ENCODE assay signal across 28 mouse cellular contexts in the genomic region with DNA sequence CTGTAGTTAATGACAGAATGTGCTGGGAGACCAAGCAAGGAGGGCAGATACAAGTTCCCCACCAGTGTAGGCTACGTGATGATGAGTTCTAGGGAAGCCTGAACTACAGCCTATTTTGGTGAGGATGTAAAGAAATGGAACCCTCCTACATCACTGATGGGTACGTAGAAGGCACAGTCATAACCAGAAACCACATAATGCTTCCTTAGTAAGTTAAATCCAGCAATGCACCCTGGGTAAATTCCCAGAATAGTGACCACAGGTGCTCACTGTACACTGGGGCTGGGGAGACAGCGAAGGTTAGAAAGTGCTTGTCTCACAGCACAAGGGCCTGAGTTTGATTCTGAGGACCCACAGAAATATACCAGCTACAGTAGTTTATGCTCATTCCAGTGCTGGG. TPM values are rescaled to one million over a fixed set of nuclear protein-coding genes. Genes with fewer than 3 reads are reported as not detected.
DNase-seq lines count a peak whose midpoint lies in the region; TF ChIP-seq lines count a peak whose summit lies in the region.
"Had no signal": no experiment of that assay in that cellular context is flagged by ENCODE, and none has a peak within 500 bp of the region (broad histone marks: within the 10 kb centered on the region; RNA-seq: fewer than 3 reads in every experiment).

No protein-coding gene starts in this region.

- H3K27ac ChIP-seq in CH12.LX (ENCODE audit: insufficient read depth, low read depth) = no peak overlapping the region
- H3K27ac ChIP-seq: embryonic facial prominence, embryonic 10.5 days; embryonic facial prominence, embryonic 12.5 days; forebrain, embryonic 13.5 days; forebrain, embryonic 15.5 days had no signal

- 0 out of 2 replicates have a peak overlapping the region, but pooled peaks have one; percentile 11 for H3K4me2 ChIP-seq in CH12.LX (ENCODE audit: insufficient read depth, low read depth, poor library complexity, severe bottlenecking)
- H3K4me2 ChIP-seq: embryonic facial prominence, embryonic 12.5 days; forebrain, embryonic 13.5 days; forebrain, embryonic 15.5 days had no signal

- peak; percentile 55; the same call in 1 of the 2 replicates for TF ChIP-seq EP300 in CH12.LX (IDR thresholded peaks at IDR 0.05; ENCODE audit: low read length)

- dilution Hi-C loops in CH12.LX (cut with MboI; ENCODE audit: extremely low pct_ligation_motif_present, extremely low pct_unique_long_range_greater_than_20kb, low sequenced_read_pairs) = no loop called here

- H3K9me3 ChIP-seq in CH12.LX (replicated peaks; ENCODE audit: low read length) = no peaks in the 10 kb centered on the region
- H3K9me3 ChIP-seq: embryonic facial prominence, embryonic 10.5 days; embryonic facial prominence, embryonic 12.5 days; forebrain, embryonic 13.5 days; forebrain, embryonic 15.5 days had no signal

- peaks cover 6 to 33% of the 10 kb centered on the region in 2 experiments; a peak in 2 of 4 replicates for H3K4me1 ChIP-seq in CH12.LX (ENCODE audit: control insufficient read depth in 1 of 2, insufficient read depth in 2 of 2)
- H3K4me1 ChIP-seq: forebrain, embryonic 15.5 days had no signal

- no peak overlapping the region for H3K4me3 ChIP-seq in CH12.LX (replicated peaks in 1 of 3; ENCODE audit: low read depth in 2 of 3, low read length in 2 of 3, poor library complexity in 1 of 3)
- H3K4me3 ChIP-seq: embryonic facial prominence, embryonic 10.5 days; embryonic facial prominence, embryonic 12.5 days; forebrain, embryonic 13.5 days; forebrain, embryonic 15.5 days had no signal

- DNase-seq in heart, adult 11 months = peak; percentile 49
- no peak for DNase-seq in heart, adult 18-20 months
- peak; percentile 35 for DNase-seq in CH12.LX (ENCODE audit: extremely low read depth)
- peak; percentile 42 for DNase-seq in induced T-regulatory cell, adult 2 months (ENCODE audit: low read depth)
- no peak for DNase-seq in cerebellum, adult 9-11 months
- DNase-seq in embryo, embryonic 9.5 days (ENCODE audit: extremely low spot score) = no peak
- DNase-seq: adrenal gland, adult 8-10 months; adrenal gland, postnatal 14 days; adrenal gland, postnatal 36 days; cerebellum, adult 11-12 months; cerebellum, adult 2 months; cerebellum, adult 9-10 months; cerebellum, postnatal 14 days; cerebellum, postnatal 36 days; embryo, embryonic 11 days; forebrain, postnatal 0 days had no signal

- in situ Hi-C loops in CH12.LX (cut with MboI; ENCODE audit: low pct_ligation_motif_present, low pct_unique_long_range_greater_than_20kb, low sequenced_read_pairs) = no loop called here

- no peaks in the 10 kb centered on the region for H3K79me2 ChIP-seq in CH12.LX (replicated peaks; ENCODE audit: control insufficient read depth, extremely low read depth, insufficient read depth, poor library complexity, severe bottlenecking)

- TF ChIP-seq POLR2A in CH12.LX (IDR thresholded peaks at IDR 0.05; ENCODE audit: low read depth, low read length) = no peak

- no peaks in the 10 kb centered on the region for H3K36me3 ChIP-seq in CH12.LX (replicated peaks in 1 of 2; ENCODE audit: control insufficient read depth in 1 of 2, insufficient read depth in 1 of 2, low read length in 1 of 2)
- H3K36me3 ChIP-seq: embryonic facial prominence, embryonic 10.5 days; embryonic facial prominence, embryonic 12.5 days; forebrain, embryonic 15.5 days had no signal

- no peaks in the 10 kb centered on the region for H3K27me3 ChIP-seq in CH12.LX (replicated peaks)
- H3K27me3 ChIP-seq: embryonic facial prominence, embryonic 12.5 days; forebrain, embryonic 13.5 days; forebrain, embryonic 15.5 days had no signal

- TF ChIP-seq CTCF in CH12.LX (conservative IDR thresholded peaks at IDR 0.05 in 1 of 2, IDR thresholded peaks at IDR 0.05 in 1 of 2; ENCODE audit: low read depth in 2 of 2, low read length in 2 of 2) = no peak

- no peak overlapping the region for H3K9ac ChIP-seq in CH12.LX (ENCODE audit: insufficient read depth, low read depth)
- H3K9ac ChIP-seq: embryonic facial prominence, embryonic 12.5 days; forebrain, embryonic 13.5 days; forebrain, embryonic 15.5 days; forebrain, postnatal 0 days had no signal

- no peak for TF ChIP-seq RAD21 in CH12.LX (IDR thresholded peaks at IDR 0.05; ENCODE audit: low read depth, low read length)

TF ChIP-seq in CH12.LX, 34 proteins besides CTCF, POLR2A, EP300 and RAD21:
- TF ChIP-seq MAX (IDR thresholded peaks at IDR 0.05; ENCODE audit: low read length) = no peak
- no peak for TF ChIP-seq HCFC1 (IDR thresholded peaks at IDR 0.05; ENCODE audit: low read depth, low read length)
- TF ChIP-seq ELF1 (IDR thresholded peaks at IDR 0.05; ENCODE audit: low read depth, low read length) = no peak
- no peak for TF ChIP-seq NELFE (IDR thresholded peaks at IDR 0.05; ENCODE audit: low read depth, low read length)
- no peak for TF ChIP-seq TBP (conservative IDR thresholded peaks at IDR 0.05; ENCODE audit: low read depth, low read length)
- TF ChIP-seq MAZ (IDR thresholded peaks at IDR 0.05; ENCODE audit: low read depth, low read length) = no peak
- TF ChIP-seq ZMIZ1 (IDR thresholded peaks at IDR 0.05; ENCODE audit: low read depth, low read length) = no peak
- TF ChIP-seq MAFK (IDR thresholded peaks at IDR 0.05; ENCODE audit: insufficient replicate concordance, low read length) = no peak
- 0 out of 2 replicates have a peak, but pooled peaks have one; percentile 29 for TF ChIP-seq CHD2 (IDR thresholded peaks at IDR 0.05; ENCODE audit: low read length)
- TF ChIP-seq MYC (IDR thresholded peaks at IDR 0.05; ENCODE audit: low read depth, low read length) = no peak
- no peak for TF ChIP-seq CHD1 (IDR thresholded peaks at IDR 0.05; ENCODE audit: low read depth, low read length)
- TF ChIP-seq USF1 (IDR thresholded peaks at IDR 0.05; ENCODE audit: low read depth, low read length) = no peak
- no peak for TF ChIP-seq KAT2A (IDR thresholded peaks at IDR 0.05; ENCODE audit: insufficient replicate concordance, low read length)
- TF ChIP-seq ZC3H11A (IDR thresholded peaks at IDR 0.05; ENCODE audit: low read depth, low read length) = no peak
- peak; percentile 64; the same call in 1 of the 2 replicates for TF ChIP-seq JUND (conservative IDR thresholded peaks at IDR 0.05; ENCODE audit: low read depth, low read length)
- TF ChIP-seq ZNF384 (IDR thresholded peaks at IDR 0.05; ENCODE audit: low read depth, low read length) = no peak
- TF ChIP-seq SMC3 (IDR thresholded peaks at IDR 0.05; ENCODE audit: low read depth, low read length) = no peak
- no peak for TF ChIP-seq SIN3A (IDR thresholded peaks at IDR 0.05; ENCODE audit: low read length)
- TF ChIP-seq ETS1 (conservative IDR thresholded peaks at IDR 0.05; ENCODE audit: low read depth, low read length) = peak; percentile 47
- 0 out of 2 replicates have a peak, but pooled peaks have one; percentile 41 for TF ChIP-seq JUN (IDR thresholded peaks at IDR 0.05; ENCODE audit: insufficient read depth, low read depth, low read length)
- TF ChIP-seq IRF4 (IDR thresholded peaks at IDR 0.05; ENCODE audit: low read depth, low read length) = peak; percentile 83
- TF ChIP-seq UBTF (IDR thresholded peaks at IDR 0.05; ENCODE audit: low read depth, low read length) = no peak
- no peak for TF ChIP-seq USF2 (conservative IDR thresholded peaks at IDR 0.05; ENCODE audit: low read depth, low read length)
- no peak for TF ChIP-seq NRF1 (IDR thresholded peaks at IDR 0.05; ENCODE audit: low read depth, low read length)
- no peak for TF ChIP-seq POLR2AphosphoS2 (IDR thresholded peaks at IDR 0.05; ENCODE audit: low read depth, low read length)
- no peak for TF ChIP-seq GABPA (IDR thresholded peaks at IDR 0.05; ENCODE audit: insufficient replicate concordance, low read depth, low read length)
- TF ChIP-seq PAX5 (IDR thresholded peaks at IDR 0.05; ENCODE audit: low read length) = no peak
- TF ChIP-seq ZKSCAN1 (IDR thresholded peaks at IDR 0.05; ENCODE audit: borderline replicate concordance, low read depth, low read length) = no peak
- peak; percentile 64; the same call in 1 of the 2 replicates for TF ChIP-seq MEF2A (IDR thresholded peaks at IDR 0.05; ENCODE audit: borderline replicate concordance, low read depth, low read length)
- no peak for TF ChIP-seq RCOR1 (conservative IDR thresholded peaks at IDR 0.05; ENCODE audit: low read depth, low read length)
- 0 out of 2 replicates have a peak, but pooled peaks have one; percentile 33 for TF ChIP-seq TCF12 (IDR thresholded peaks at IDR 0.05; ENCODE audit: low read depth, low read length)
- TF ChIP-seq BHLHE40 (IDR thresholded peaks at IDR 0.05; ENCODE audit: low read depth, low read length) = no peak
- no peak for TF ChIP-seq E2F4 (IDR thresholded peaks at IDR 0.05; ENCODE audit: insufficient replicate concordance, low read depth, low read length)
- no peak for TF ChIP-seq MXI1 (IDR thresholded peaks at IDR 0.05; ENCODE audit: low read depth, low read length)

RNA-seq across cellular contexts. Expression of a gene that starts 22.2 kb away (rescaled TPM):
- not detected for total RNA-seq in heart, adult 18-20 months (2021)
- total RNA-seq in CH12.LX (2012; rRNA removed) (not detected in 2 replicates), CH12.LX (2014; rRNA removed) (not detected in 2 replicates)
- not detected in 2 replicates for polyA plus RNA-seq in CH12.LX (2012; ENCODE audit: insufficient read length, low read depth)
- total RNA-seq: adrenal gland, adult 18-20 months; adrenal gland, adult 8-10 months; adrenal gland, postnatal 14 days; adrenal gland, postnatal 36 days; common myeloid progenitor, adult 5-6 weeks; ES-E14; forebrain, postnatal 0 days; MEL had no signal
- polyA plus RNA-seq: C2C12; CD4-positive, CD25-positive, alpha-beta regulatory T cell, adult 4 months; cerebellum, adult 2 months; embryonic facial prominence, embryonic 10.5 days; embryonic facial prominence, embryonic 12.5 days; embryonic facial prominence, embryonic 14.5 days; forebrain, embryonic 11.5 days; forebrain, embryonic 13.5 days; forebrain, embryonic 15.5 days; forebrain, postnatal 0 days had no signal

RNA-seq across cellular contexts. Expression of a gene that starts 42.7 kb away (rescaled TPM):
- 1 to 10 TPM; 3.6 to 3.7 TPM for total RNA-seq in heart, adult 18-20 months (2021)
- total RNA-seq in CH12.LX (2012; rRNA removed) (8.5 and 9.1 TPM in 2 replicates), CH12.LX (2014; rRNA removed) (8.9 and 11.0 TPM in 2 replicates)
- polyA plus RNA-seq in CH12.LX (2012; ENCODE audit: insufficient read length, low read depth) = 11.2 and 11.5 TPM in 2 replicates

RNA-seq across cellular contexts. Expression of a gene that starts 55.5 kb away (rescaled TPM):
- not detected for total RNA-seq in heart, adult 18-20 months (2021)
- total RNA-seq in CH12.LX (2012; rRNA removed) (not detected in 2 replicates), CH12.LX (2014; rRNA removed) (not detected in 2 replicates)
- polyA plus RNA-seq in CH12.LX (2012; ENCODE audit: insufficient read length, low read depth) = not detected in 2 replicates
- total RNA-seq: adrenal gland, adult 8-10 months; adrenal gland, postnatal 14 days; adrenal gland, postnatal 36 days; common myeloid progenitor, adult 5-6 weeks; ES-E14; forebrain, postnatal 0 days; MEL had no signal
- polyA plus RNA-seq: C2C12; CD4-positive, CD25-positive, alpha-beta regulatory T cell, adult 4 months; cerebellum, adult 2 months; embryonic facial prominence, embryonic 10.5 days; embryonic facial prominence, embryonic 12.5 days; embryonic facial prominence, embryonic 14.5 days; forebrain, embryonic 11.5 days; forebrain, embryonic 13.5 days; forebrain, embryonic 15.5 days; forebrain, postnatal 0 days had no signal

Comparison
In these comparisons a context has a peak if more than half of its experiments do, and no peak if none do; other contexts are left out.
1. DNase-seq: peak in heart, adult 11 months (single experiment), CH12.LX (single experiment) and induced T-regulatory cell, adult 2 months (single experiment); none in heart, adult 18-20 months (0 of 2), cerebellum, adult 9-11 months (single experiment) and embryo, embryonic 9.5 days (single experiment).